Mouse (Mus musculus) stomach, postnatal 0 days (tissue): ENCODE results near the gene Tmem79. TPM values are rescaled to one million over a fixed set of nuclear protein-coding genes. Genes with fewer than 3 reads are reported as not detected.

Experiments used
- ATAC-seq: fragments of 200-750 bp; cut with Nextera tagmentation; 2 replicates; pipeline ENCODE4 v1.8.0; 2017; ENCODE audit not compliant: low FRiP score, low TSS enrichment
- DNase-seq: peaks from one replicate; pipeline ENCODE4 v3.0.0-alpha.2; 2016; ENCODE audit warnings: low spot score
- H3K27ac ChIP-seq: fragments of 300-500 bp; sonication (generic); replicated peaks from 2 replicates; pipeline ENCODE4 v1.5.1; 2014; ENCODE audit warnings: mild to moderate bottlenecking, control low read depth
- H3K27me3 ChIP-seq: fragments of 300-500 bp; sonication (generic); 2 replicates; pipeline ENCODE4 v1.6.1; 2014; ENCODE audit warnings: low read length; ENCODE audit not compliant: control insufficient read depth, insufficient read depth
- H3K36me3 ChIP-seq: fragments of 300-500 bp; sonication (generic); 2 replicates; pipeline ENCODE4 v1.6.1; 2014; ENCODE audit warnings: low read length, mixed read lengths; ENCODE audit not compliant: control insufficient read depth, insufficient read depth
- H3K4me1 ChIP-seq: fragments of 300-500 bp; sonication (generic); replicated peaks from 2 replicates; pipeline ENCODE4 v1.6.1; 2014; ENCODE audit warnings: antibody characterized with exemption; ENCODE audit not compliant: control insufficient read depth, insufficient read depth
- H3K4me2 ChIP-seq: fragments of 300-500 bp; sonication (generic); replicated peaks from 2 replicates; pipeline ENCODE4 v1.6.1; 2014; ENCODE audit warnings: low read depth, mild to moderate bottlenecking, control low read depth, moderate library complexity
- H3K4me3 ChIP-seq: fragments of 300-500 bp; sonication (generic); 2 replicates; pipeline ENCODE4 v1.5.1; 2014; ENCODE audit warnings: low read depth, low read length, control low read depth
- H3K9ac ChIP-seq: fragments of 300-500 bp; sonication (generic); 2 replicates; pipeline ENCODE4 v1.6.1; 2014; ENCODE audit warnings: mild to moderate bottlenecking, low read length, control low read depth, mixed read lengths
- H3K9me3 ChIP-seq: fragments of 300-500 bp; sonication (generic); 2 replicates; pipeline ENCODE4 v1.6.1; 2016; ENCODE audit warnings: low read length; ENCODE audit not compliant: control insufficient read depth
- CTCF ChIP-seq: IDR thresholded peaks from 2 replicates; pipeline ENCODE4 v1.5.1; 2016; ENCODE audit warnings: antibody characterized with exemption, low read depth, mild to moderate bottlenecking, moderate library complexity
- EP300 ChIP-seq: optimal IDR thresholded peaks from 2 replicates; pipeline ENCODE3; 2016; ENCODE audit warnings: antibody characterized with exemption
- WGBS: fragments of 180-500 bp; shearing (Covaris S2); extraction: QIAGEN DNeasy Blood & Tissue Kit; methylation state at CpG from one replicate; pipeline ENCODE4 v1.1.7; 2014; 5-methylcytosine and 5-hydroxymethylcytosine counted together
- polyA plus RNA-seq: library from polyadenylated mRNA; unstranded; fragments of >200 nt; fragmentation: Nextera tagmentation; extraction: Ambion mirVana; gene quantifications from 2 replicates; pipeline ENCODE4 v1.2.1, GENCODE M21; 2015

Gene Tmem79
- polyA plus RNA-seq, 1 experiment from 2014 or later, result 51.9 TPM

GRCm38 (mm10) chr3:88363700-88364099 lies 27.8 kb upstream of the Tmem79 start:
- peak overlapping the region; percentile 20; the same call in 1 of the 2 replicates for H3K27ac ChIP-seq
- H3K27me3 ChIP-seq, result no peaks in the 10 kb centered on the region
- WGBS, result 45% methylated on average over 4 of the region's 4 CpGs
- DNase-seq (no peak), ATAC-seq (0 out of 2 replicates have a peak, but pooled peaks have one; percentile 13)
- H3K4me3 ChIP-seq, result no peak overlapping the region; the same call in 1 of the 2 replicates
- peaks cover 3% of the 10 kb centered on the region; the same call in 1 of the 2 replicates for H3K4me1 ChIP-seq
- H3K9ac ChIP-seq, result no peak overlapping the region
- H3K4me2 ChIP-seq, result no peak overlapping the region
- H3K36me3 ChIP-seq, result peaks cover 34% of the 10 kb centered on the region
- no peaks in the 10 kb centered on the region for H3K9me3 ChIP-seq
- TF ChIP-seq CTCF, result no peak
- no peak for TF ChIP-seq EP300

DNA sequence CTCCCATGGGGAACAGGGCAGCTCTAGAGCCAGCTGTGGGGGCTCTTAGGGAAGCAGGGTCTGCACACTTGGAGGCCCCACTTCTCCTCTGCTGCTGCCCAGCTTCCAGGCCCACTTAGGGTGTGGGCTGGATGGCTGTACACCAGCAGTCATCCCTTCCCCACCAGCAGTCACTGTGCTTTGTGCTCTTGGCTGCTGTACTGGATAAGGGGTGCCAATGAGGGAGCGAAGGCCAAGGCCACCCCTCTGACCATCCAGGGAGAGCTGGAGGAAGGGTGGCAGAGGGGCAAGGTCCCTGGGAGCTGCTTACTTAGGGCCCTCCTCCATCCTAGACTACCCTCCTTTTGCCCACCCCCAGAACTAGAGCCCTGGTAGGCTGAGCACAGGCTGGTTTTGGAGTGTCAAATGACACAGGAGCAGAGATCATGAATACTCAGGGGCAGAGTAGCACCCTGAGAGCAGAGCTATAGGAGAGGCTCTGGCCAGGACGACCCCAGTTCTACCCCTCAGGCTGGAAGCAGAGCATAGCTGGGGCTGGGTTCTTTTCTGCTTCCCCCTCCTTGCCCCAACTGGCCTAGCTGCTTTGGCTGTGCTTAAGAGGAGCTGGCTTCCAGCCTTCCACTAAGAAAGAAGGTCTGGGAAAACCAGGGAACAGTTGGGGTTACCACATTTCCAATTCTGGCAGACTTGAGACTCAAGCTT lies 25.8 kb upstream of the Tmem79 start:
- Histone ChIP-seq H3K27me3 (no peaks in the 10 kb centered on the region), H3K4me3 (no peak overlapping the region), H3K9ac (no peak overlapping the region), H3K4me1 (peaks cover 3% of the 10 kb centered on the region; the same call in 1 of the 2 replicates), H3K4me2 (no peak overlapping the region), H3K9me3 (no peaks in the 10 kb centered on the region), H3K36me3 (peaks cover 46% of the 10 kb centered on the region), H3K27ac (no peak overlapping the region)
- ATAC-seq (no peak), DNase-seq (no peak)
- TF ChIP-seq CTCF (no peak), EP300 (no peak)
- WGBS, result 75% methylated on average over 2 of the region's 2 CpGs

DNA sequence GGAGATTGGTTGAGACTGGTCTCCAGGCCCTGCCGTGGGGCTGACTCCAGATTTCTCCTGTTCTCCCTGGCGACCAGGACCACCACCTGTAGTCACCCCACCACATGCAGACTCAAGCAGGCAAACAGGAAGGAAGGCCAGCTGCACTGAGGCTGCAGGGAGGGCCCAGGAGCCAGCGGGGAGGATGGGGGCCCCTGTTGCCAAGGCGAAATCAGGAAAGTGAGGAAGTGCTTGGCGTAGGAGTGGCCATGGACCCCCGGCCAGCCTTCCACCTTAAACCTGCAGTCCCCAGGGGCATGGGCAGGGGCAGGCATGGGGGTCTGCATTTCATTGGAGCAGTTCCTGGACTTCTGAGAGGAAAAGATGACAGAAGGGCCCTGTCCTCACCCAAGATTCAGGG lies 25.1 kb upstream of the Tmem79 start:
- Histone ChIP-seq H3K9me3 (no peaks in the 10 kb centered on the region), H3K27me3 (no peaks in the 10 kb centered on the region), H3K27ac (no peak overlapping the region), H3K4me1 (peaks cover 3% of the 10 kb centered on the region; the same call in 1 of the 2 replicates), H3K4me2 (no peak overlapping the region), H3K4me3 (no peak overlapping the region), H3K36me3 (peaks cover 52% of the 10 kb centered on the region), H3K9ac (no peak overlapping the region)
- no peak for TF ChIP-seq EP300
- TF ChIP-seq CTCF, result no peak
- no peak for ATAC-seq
- DNase-seq, result no peak
- 72% methylated on average over 6 of the region's 6 CpGs for WGBS

DNA sequence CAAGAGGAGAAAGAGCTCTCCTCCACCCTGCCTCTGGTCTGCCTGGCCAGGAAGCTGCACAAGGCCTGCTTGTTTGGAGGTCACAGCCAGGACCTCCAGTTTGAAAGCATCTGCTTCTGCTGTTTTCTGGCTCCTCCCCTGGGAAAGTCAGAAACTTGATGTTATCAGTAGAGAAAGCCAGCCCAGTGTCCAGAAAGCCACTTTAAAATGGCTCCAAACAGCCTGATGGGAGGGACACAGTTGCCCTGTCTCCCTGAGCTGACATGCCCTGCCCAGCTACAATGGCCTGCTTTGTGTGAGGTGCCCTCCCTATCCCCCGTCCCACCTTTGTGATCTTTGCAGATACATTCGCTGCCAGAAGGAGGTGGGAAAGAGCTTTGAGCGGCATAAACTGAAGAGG lies 24.0 kb upstream of the Tmem79 start:
- no peak for DNase-seq
- 71% methylated on average over 3 of the region's 3 CpGs for WGBS
- peaks cover 61% of the 10 kb centered on the region for H3K36me3 ChIP-seq

GRCm38 (mm10) chr3:88359584-88359983 lies 23.6 kb upstream of the Tmem79 start:
- Histone ChIP-seq H3K9ac (no peak overlapping the region), H3K4me2 (no peak overlapping the region), H3K9me3 (no peaks in the 10 kb centered on the region), H3K36me3 (peaks cover 65% of the 10 kb centered on the region), H3K27me3 (no peaks in the 10 kb centered on the region), H3K4me1 (peaks cover 2% of the 10 kb centered on the region; the same call in 1 of the 2 replicates), H3K4me3 (no peak overlapping the region), H3K27ac (no peak overlapping the region)
- DNase-seq, result no peak
- TF ChIP-seq CTCF (no peak), EP300 (no peak)
- ATAC-seq, result no peak
- WGBS, result 65% methylated on average over 5 of the region's 5 CpGs

More for the DNA sequence above, 24.0 kb upstream of the Tmem79 start:
- no peak overlapping the region for H3K4me2 ChIP-seq
- TF ChIP-seq EP300, result no peak
- no peak for TF ChIP-seq CTCF
- no peak for ATAC-seq
- no peak overlapping the region for H3K27ac ChIP-seq
- no peaks in the 10 kb centered on the region for H3K27me3 ChIP-seq
- no peak overlapping the region for H3K9ac ChIP-seq
- H3K9me3 ChIP-seq, result no peaks in the 10 kb centered on the region
- peaks cover 3% of the 10 kb centered on the region; the same call in 1 of the 2 replicates for H3K4me1 ChIP-seq
- no peak overlapping the region for H3K4me3 ChIP-seq
